Mouse (Mus musculus): ENCODE measurements at regions not wholly inside any gene's neighbourhood (a gene's known extent, or its start where the extent isn't known, plus 50 kb on each side); places are given as distances from the start of the nearest gene placed in this dataset.

DNA sequence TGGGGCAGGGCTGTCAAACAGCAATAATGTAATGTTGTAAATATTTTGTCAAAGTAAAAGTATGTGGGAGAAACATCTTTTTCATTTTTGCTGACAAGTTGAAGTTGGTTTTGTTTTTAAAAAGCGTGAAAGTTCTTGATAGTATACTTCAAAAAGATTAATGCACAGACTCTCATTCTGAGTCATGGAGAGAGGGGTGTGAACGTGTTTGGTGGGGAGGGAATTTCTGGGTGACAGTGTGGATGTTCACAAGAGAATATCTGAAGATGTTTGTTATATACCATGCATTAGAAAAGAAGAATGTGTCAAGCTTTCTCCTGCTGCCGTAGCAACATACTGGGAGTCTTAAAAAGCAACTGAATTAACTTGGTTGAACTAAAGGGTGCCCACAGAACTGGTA is 57.0 kb downstream of the Rps29 start:
- no peak for DNase-seq (ENCODE audit: low spot score)

DNA sequence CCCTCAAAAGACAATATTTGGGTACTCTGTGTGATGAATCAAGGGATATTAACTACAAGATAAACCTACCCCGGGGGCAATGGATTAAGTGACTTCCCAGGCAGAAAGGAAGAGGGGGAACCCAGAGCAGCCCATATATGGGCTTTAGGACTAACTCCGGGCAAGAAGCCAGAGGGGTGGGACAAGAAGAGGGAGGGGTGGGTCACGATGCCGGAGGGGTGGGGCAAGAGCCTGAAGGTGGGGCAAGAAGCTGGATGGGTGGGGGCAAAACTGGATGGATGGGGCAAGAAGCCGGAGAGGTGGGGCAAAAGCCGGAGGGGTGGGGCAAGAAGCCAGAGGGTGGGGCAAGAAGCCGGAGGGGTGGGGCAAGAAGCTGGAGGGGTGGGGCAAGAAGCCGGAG is 64.1 kb downstream of the Rps29 start:
- no peak for DNase-seq (ENCODE audit: low spot score)

DNA sequence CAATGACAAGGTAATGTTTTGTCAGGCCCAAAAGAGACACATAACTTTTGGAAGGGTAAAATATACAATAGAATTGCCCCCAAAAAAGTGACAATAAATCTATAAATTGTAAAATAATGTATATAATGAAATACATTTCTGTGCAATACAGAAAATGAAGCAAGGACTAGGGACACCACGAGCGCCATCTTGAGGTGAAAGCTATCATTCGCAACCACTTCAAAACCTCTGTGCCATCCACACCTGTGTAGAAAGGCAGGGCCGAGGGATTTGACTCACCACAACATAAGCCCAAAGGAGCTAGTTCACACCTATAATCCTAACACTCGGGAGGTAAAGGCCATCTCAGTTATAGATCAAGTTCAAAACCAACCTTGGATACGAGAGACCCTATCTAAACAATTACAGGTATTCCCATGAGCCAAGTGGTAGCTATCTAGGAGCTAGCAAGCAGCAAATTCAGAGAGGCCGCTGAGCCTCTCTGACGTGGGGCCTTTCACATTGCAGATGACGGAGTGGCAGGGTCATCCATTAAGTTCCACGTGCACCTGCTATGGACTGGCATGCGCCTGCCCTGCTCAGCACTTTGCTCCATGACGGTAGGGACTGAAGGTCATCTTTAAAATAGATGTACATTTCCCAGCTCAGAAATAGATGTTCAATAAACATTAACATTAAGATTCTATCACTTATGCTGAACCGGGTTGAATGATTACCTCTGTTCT is 65.8 kb downstream of the Rps29 start:
- no peak for DNase-seq (ENCODE audit: low spot score)

DNA sequence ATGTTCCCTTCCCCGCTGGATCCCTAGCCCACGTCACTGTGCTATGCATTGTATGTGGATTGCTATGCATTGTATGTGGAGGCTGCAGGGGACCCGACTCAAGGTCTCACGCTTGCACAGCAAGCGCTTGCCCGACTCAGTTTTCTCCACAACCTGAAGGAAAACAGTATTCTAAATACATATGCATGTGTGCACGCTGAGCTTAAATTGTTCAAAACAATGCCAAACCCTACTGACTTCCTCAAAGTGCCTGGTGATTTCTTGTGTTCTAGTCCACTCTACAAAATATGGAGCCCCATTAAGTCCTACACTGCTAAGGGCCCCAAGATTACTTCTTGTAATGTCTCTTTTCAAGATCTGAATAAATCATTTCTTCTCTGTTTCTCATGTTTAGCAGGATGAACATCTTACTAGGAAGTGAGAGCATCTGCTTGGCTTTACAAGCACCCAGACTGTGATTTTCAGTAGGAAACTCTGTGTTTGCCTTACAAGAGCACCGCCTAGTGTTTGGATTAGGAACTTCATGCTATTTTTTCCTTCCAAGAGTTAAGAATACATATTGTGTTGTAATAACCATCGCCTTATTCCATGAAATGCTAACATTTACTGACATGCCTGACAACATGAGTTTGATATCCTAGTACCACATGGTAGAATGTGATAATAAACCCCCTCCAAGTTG is 70.9 kb downstream of the Rps29 start:
- DNase-seq (ENCODE audit: low spot score): no peak

DNA sequence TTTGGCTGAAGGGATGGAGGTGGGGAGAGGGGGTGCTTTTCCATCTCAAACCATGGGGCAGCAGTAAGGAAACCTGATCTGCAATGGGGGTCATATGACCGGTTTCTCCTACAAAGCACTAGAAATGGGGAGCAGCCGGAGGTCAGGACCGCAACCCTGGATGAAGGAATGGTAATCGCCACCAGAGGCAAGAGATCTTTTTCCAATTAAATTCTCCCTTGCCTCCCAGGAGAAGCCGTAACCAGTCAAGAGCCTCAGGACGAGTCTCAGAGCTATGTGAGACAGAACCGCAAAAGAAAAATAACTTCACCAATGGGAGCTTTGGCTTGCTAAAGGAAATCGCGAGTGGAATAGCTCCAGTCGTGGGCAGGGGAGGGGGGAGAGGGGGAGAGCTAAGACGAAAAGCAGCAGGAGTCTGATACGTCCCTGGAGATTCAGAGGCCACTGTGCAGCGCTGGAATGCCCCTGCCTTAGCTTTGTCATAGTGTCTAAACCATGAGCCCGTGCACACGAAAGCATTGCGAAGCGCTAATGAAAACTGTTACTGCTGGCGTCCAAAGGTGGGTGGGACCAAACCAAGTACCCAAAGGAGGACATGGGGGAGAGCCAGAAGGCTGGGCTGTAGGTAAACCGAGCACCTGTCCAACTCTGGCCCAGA is 73.3 kb downstream of the Rps29 start:
- DNase-seq (ENCODE audit: low spot score): no peak

DNA sequence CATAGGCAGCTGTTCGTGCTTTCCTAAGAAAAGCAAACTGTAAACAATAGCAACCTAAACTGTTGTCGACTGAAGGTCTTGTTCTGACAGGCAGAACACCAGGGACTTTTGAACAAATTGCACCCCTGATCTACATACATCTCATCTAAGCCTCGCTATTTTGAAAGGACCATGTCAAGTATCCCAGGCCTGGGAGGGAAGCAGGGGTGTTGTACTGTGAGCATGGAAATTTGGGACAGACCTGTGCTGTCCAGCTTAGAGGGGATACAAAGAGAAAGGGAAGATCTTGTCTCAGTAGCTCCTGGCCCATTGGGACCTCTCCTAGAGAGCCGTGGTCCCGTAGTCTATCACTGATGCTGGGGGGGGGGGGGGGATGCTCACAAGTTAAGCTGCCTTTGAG is 74.3 kb downstream of the Rps29 start:
- DNase-seq (ENCODE audit: low spot score): no peak

DNA sequence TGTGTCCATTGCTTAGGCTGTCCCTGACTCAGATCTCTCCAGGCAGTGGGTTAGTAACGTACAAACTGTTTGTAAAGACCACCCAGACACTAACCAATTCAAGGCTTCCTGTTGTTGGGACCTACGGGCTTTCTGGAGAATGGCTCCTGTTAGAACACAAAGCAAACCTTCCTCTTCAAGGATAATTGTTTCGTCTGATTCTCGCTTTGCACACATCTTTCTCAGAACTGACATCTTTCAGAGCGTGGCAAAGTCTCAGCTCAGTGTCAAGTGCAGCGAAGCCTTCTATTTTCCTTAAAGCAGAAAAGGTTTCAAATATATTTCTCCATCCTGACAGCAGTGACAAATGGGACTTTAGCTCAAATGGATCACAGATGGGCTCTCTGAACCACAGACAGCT is 76.9 kb downstream of the Rps29 start:
- no peak for DNase-seq (ENCODE audit: low spot score)

DNA sequence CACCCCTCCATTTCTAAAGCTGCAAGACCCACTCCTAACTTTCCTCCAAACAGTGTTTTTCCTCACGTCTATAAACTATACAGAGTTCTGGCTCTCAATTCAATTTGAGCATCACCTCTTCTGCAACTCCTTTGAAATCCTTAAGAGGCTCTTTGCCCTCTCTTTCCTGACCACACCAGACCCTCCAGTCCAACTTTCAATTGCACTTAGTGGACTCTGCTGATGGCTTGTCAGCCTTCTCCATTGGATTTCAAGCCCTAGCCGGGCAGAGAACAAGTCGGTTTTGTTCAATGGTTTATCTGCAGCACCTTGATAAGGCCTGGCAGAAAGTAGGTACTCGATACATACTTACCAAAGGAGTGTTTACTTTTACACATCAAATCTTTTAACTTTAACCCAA is 119.4 kb downstream of the Rps29 start:
- DNase-seq (ENCODE audit: low spot score): no peak

DNA sequence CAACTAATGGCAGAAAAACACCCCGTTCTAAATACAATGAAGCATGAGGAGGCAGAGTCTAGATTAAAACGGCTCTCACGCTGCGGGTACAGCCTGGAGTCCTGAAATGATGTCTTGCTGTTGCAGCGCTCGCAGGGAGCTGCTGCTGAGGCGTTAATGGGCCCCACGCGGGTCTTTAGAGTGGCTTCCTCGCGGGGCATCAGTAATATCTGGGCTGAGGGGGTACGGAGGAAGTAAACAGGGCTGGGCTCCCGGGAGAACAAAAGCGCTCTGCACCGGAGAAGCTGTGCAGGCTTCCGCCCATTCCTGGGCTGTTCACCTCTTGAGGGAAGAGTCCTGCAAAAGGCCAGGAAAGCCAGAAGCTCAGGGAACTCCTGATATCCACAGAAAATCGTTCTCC is 135.4 kb downstream of the Rps29 start:
- peak; percentile 4 for DNase-seq (ENCODE audit: low spot score)

DNA sequence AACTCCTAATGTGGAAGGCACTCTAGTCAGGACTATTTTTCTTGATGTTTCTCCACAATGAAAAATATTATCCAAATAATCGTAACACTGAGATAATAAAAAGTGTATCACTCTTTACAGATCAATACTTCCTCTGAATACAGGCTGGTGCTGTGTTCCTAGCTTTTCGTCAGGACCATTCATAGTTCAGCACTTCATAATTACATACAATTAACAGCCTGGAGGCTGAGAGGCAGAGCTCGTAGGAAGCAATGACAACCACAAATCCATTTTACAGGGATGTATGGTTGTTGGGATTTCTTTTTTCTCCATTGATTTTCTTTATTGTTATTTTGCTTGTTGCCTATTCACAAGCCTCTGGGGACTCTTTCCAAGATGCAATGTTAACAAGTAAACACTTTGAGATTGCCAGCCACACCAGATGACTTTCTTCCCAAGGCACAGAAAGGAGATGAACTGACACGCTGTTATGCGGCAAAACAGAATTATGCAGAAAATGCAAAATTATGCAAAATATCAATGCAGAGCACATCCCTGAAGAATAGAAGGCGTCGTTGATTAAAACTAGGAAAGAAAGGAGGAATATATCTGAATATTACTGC is 142.2 kb downstream of the Rps29 start:
- DNase-seq (ENCODE audit: low spot score): no peak

DNA sequence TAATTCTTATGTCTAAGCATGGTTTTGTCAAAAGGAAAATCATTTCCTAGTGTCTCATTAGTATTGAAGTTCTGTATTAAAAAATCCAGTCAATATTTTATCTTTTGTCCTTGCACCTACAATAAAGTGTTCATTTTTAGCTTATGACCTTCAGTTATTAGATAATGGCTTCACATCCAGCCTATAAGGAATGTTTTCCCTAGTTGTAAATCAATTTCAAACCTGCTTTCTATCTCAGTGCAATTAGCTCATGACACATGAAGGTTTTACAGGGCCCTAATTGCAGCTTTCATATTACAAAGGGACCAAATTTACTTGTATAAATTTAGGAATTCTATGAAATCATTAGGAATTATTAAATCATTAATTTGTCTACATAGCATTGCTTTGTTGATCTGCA is 153.8 kb downstream of the Rps29 start:
- no peak for DNase-seq (ENCODE audit: low spot score)

DNA sequence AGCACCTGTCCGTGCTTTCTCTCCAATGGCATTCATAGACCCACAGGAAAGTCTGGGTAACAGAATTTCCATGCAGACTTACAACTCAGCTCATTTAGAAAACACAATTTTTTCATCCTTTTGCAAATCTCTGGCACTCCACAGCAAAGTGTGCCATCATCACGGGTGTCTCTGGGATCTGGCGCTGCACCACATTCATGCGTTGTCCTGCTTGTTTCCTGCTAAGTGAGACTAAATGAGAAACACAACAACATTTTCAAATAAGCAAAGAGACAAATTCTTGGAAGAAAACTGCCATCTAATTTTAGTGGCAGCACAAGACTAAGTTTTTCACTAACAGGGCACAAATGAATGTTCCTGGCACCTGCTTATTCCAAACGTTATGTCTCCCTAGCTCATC is 156.9 kb downstream of the Rps29 start:
- no peak for DNase-seq (ENCODE audit: low spot score)

DNA sequence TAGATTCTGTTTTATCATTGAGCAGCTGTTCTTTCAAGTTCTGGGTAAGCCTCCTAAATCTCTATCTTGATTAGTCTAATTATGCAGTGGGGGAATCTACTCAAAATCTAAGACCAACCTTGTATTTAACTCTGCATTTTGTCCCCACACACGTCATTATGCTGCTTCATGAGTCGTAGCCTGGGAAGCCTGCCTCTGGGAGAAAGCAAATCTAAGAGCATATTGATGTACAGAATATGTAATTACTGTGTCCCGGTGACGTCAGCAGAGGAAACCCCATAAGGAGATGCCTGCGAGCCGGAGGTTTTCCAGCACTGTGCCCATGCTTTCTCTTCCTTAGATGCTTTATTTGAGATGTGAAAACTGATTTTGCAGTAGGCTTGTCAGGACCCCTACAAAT is 161.7 kb downstream of the Rps29 start:
- DNase-seq (ENCODE audit: low spot score): no peak

DNA sequence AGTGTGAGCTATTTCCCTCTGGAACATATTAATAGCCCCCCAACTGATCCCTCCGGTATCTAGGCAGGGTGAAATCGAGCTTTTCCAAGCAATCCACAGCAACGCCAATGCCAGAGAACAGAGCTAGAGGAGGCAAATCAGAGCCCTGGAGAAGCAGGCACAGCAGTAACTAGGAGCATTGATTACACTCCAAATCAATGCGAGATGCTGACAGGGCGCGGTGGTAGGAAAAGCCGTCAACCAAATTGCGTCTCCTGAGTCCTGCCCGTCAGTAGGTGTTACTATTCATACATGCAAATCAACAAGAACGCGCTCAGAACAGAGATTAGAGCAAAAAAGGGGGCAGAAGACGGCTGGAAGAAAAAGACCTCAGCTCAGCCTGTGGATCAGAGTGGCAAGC is 162.2 kb downstream of the Rps29 start:
- no peak for DNase-seq (ENCODE audit: low spot score)

DNA sequence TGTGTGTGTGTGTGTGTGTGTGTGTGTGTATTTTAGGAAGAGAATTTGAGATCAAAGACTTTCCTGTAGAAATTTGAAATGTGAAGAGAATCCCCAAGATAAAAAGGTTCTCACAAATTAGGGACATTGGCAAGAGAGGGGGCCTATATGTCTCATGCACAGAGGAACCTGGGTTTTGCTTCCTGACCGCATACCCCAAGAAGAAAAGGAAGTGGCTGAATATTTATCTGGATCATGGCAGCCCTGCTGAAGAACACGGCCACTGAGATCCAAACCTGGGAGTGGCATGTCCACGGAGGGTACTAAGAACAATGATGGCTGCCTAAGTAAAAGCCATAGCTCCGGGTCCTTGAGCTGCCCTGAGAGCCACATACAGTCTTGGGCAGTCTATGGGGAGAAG is 178.3 kb downstream of the Rps29 start:
- no peak for DNase-seq (ENCODE audit: low spot score)

DNA sequence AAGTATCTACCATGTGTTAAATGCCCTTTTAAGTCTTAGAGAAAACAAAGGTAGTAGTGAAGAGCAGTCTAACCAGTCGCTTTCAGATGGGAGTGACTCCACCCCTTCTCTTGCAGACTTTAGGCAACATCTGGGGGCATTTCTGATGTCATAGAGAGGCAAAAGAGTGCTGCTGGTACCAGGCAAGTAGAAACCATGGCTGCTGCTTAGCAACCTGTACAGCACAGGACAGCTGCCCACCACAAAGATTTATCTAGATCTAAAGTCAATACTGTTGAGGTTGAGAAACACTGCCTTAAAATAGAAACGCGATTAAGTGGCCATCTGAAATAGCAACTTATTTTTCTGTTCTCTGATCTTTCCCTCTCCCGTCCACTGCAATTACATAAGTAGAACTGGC is 178.8 kb downstream of the Rps29 start:
- DNase-seq (ENCODE audit: low spot score): no peak

DNA sequence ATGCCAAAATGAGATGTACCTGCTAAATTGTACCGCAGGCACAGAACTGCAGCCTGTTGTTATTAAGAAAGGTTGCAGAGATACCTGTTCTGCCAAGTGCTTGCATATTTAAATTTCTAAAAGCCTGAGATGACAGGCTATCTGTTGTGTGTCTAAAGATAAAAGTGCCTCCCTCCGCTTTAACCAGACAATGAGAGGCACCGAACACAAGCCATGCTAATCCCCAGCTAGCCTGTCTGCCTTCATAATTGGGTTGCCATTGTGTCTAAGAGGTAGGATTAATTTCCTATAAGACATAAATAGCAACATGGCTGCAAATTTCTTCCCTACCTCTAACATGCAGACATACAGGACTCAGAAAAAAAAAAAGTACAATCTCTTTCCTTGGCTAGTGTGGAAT is 179.8 kb downstream of the Rps29 start:
- DNase-seq (ENCODE audit: low spot score): no peak

DNA sequence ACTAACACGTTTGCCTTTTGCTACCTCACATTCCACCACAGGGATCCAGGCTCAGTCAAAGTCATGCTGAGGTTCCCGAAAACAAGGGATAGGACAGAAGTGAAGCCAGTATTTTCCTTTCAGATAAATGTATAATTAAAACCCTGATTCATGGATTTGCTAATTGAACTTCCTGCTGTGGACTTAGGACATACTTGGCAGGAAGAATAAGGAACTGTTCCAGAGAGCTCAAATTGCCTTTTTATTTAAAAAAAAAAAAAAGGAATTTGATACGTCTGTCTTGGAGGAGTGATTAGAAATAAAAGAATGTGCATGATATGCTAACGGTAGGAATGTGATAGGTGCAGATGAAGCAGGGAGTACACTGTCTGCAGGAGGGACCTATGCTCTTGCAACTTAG is 181.7 kb downstream of the Rps29 start:
- no peak for DNase-seq (ENCODE audit: low spot score)

DNA sequence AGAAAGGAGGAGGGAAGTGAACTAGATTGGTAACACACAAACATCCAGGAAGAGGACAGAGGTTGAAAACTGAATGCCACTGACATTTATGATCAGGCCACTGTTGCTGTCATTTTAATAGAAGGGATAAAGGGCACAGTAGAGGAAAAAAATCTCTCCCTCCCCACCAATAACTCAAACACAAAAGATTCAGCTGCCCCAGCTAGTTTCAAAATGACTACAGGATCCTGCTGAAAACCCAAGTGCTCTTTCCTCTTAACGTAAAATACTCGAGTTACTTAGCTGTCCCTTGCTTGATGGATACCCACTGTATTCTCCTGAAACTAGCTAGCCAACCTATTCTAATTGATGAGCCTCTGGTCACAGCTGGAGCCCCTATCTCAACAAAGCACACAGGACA is 211.7 kb downstream of the Rps29 start:
- no peak for DNase-seq (ENCODE audit: low spot score)

DNA sequence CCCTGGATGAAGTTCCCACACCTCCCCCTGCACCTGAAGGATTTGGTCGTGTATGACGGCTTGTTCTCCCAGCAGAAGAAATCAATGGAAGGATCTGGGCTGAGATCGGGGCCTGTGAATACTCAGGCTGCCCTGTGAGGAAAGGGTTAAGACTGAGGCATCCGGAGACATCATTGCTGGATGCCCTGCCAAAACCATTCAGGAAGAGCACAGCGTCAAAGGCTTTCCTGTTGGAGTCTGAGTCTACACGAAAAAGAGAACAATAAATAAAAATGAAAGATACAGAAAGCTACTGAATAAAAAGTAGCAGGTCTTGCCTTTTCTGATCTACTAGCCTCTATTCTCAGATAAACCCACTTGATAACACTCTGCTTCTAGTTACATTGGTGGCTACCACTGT is 248.4 kb downstream of the Rps29 start:
- no peak for DNase-seq (ENCODE audit: low spot score)

DNA sequence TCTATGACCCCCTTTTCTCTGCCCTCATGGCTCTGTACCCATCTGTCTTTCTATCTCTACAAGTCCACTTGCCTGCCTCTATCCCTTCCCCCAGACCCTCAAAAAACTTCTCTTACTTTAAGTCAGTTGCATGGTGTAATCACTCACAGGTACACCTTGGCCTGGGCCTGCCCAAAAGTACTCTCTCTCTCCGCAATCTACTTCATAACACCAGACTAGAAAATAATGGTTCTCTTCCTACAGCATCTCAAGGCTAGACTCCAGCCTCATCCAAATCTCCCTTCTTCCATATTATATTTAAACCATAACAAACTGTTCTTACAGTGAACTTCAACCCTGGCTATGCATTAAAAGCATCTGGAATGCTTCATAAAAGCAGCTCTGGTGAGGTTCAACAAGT is 254.2 kb downstream of the Rps29 start:
- no peak for DNase-seq (ENCODE audit: low spot score)

DNA sequence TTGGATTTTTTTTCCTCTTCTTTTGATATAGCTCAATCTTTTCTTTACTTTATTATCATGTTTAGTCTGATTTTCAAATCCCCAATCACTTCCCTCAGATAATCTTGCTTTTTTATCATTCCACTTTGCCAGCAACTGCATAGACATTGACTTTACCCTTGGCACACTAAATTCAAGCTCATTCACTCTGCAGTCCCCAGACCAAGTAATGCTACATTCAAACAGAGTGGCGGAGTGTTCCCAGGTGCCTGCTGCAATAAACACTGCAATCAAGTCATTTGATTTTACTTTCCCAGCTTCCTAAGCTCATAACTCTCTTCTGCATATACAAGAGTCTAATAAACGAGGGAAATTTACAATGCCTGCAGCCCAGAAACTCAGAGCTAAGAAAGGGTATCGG is 269.8 kb downstream of the Rps29 start:
- DNase-seq (ENCODE audit: low spot score): no peak

DNA sequence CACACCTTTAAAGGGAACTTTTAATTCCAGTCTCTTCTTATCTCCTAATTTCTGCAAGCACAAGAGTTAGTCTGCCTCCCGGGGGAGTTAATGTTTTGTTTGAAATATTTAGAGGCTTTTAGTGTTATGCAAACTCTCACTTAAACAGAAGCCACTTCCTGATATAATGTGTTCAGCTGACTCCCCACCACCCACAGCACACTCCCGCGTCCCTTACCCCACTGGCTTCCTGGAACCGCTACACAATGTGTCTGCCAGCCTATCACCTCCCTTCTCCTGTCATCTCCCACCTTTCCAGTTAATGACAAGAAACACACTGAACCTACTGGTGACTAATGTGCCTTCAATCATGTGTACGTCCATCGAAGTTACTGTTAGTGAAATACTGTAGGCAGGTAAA is 276.5 kb downstream of the Rps29 start:
- no peak for DNase-seq (ENCODE audit: low spot score)
